ENCODE assay signal across 33 mouse cellular contexts in genomic region chr13:54702507-54702906, GRCm38 (mm10). TPM values are rescaled to one million over a fixed set of nuclear protein-coding genes. Genes with fewer than 3 reads are reported as not detected.
A peak's percentile ranks its signal among the peaks of the same experiment; 100 is the strongest.
DNase-seq lines count a peak whose midpoint lies in the region; ATAC-seq and TF ChIP-seq lines count a peak whose summit lies in the region.
"Had no signal": no experiment of that assay in that cellular context is flagged by ENCODE, and none has a peak within 500 bp of the region (broad histone marks: within the 10 kb centered on the region; RNA-seq: fewer than 3 reads in every experiment).

No protein-coding gene starts in this region.

- H3K4me1 ChIP-seq in heart, embryonic 11.5 days (ENCODE audit: control insufficient read depth, insufficient read depth, low read length) = no peaks in the 10 kb centered on the region
- H3K4me1 ChIP-seq in spleen, adult 2 months (ENCODE audit: control insufficient read depth, insufficient read depth, insufficient read length) = peaks cover 14% of the 10 kb centered on the region; the same call in 1 of the 2 replicates
- no peaks in the 10 kb centered on the region for H3K4me1 ChIP-seq in kidney, embryonic 14.5 days (ENCODE audit: control insufficient read depth, insufficient read depth, low read length)
- H3K4me1 ChIP-seq: embryonic facial prominence, embryonic 12.5 days; heart, embryonic 12.5 days; limb, embryonic 13.5 days; midbrain, embryonic 13.5 days had no signal

- H3K9ac ChIP-seq in heart, embryonic 11.5 days (ENCODE audit: low read depth, low read length) = no peak overlapping the region
- H3K9ac ChIP-seq in kidney, embryonic 14.5 days (ENCODE audit: low read depth, low read length) = no peak overlapping the region
- H3K9ac ChIP-seq: embryonic facial prominence, embryonic 12.5 days; heart, embryonic 12.5 days; hindbrain, embryonic 14.5 days; limb, embryonic 13.5 days; midbrain, embryonic 13.5 days had no signal

- no peaks in the 10 kb centered on the region for H3K36me3 ChIP-seq in heart, embryonic 11.5 days (ENCODE audit: control insufficient read depth, insufficient read depth, low read length)
- no peaks in the 10 kb centered on the region for H3K36me3 ChIP-seq in spleen, adult 2 months (ENCODE audit: control insufficient read depth, insufficient read depth, low read length)
- H3K36me3 ChIP-seq in kidney, embryonic 14.5 days (ENCODE audit: control insufficient read depth, insufficient read depth, low read length) = no peaks in the 10 kb centered on the region
- H3K36me3 ChIP-seq: embryonic facial prominence, embryonic 12.5 days; heart, embryonic 12.5 days; limb, embryonic 13.5 days; midbrain, embryonic 13.5 days had no signal

- peak; percentile 86 for DNase-seq in heart, adult 11 months
- DNase-seq in spleen, adult 2 months (ENCODE audit: low read depth in 1 of 2, low spot score in 2 of 2) = no peak
- DNase-seq in spleen, postnatal 14 days (ENCODE audit: low spot score in 2 of 2) = no peak
- no peak for DNase-seq in layer of hippocampus, adult 11-12 months (ENCODE audit: low spot score)
- DNase-seq: adrenal gland, postnatal 10 days; cerebellum, adult 9-10 months; embryo, embryonic 11 days; gastrocnemius, postnatal 14 days; heart, adult 18-20 months; heart, postnatal 4 days; kidney, adult 8-10 months; kidney, postnatal 10 days; layer of hippocampus, adult 9-11 months; lung, adult 18-20 months; lung, postnatal 4 days; right cerebral cortex, adult 18-20 months; right cerebral cortex, postnatal 4 days; thymus, postnatal 14 days had no signal

- H3K4me3 ChIP-seq in heart, embryonic 11.5 days (ENCODE audit: low read depth, low read length) = no peak overlapping the region
- no peak overlapping the region for H3K4me3 ChIP-seq in spleen, adult 2 months (ENCODE audit: extremely low read depth, insufficient read depth, insufficient read length)
- H3K4me3 ChIP-seq in kidney, embryonic 14.5 days (ENCODE audit: low read length) = no peak overlapping the region
- H3K4me3 ChIP-seq: embryonic facial prominence, embryonic 12.5 days; heart, embryonic 12.5 days; limb, embryonic 13.5 days; midbrain, embryonic 13.5 days had no signal

- TF ChIP-seq CTCF in spleen, adult 2 months (IDR thresholded peaks at IDR 0.05; ENCODE audit: extremely low read depth, insufficient read depth, insufficient read length, insufficient replicate concordance) = no peak

- ATAC-seq in heart, embryonic 11.5 days (replicated peaks; ENCODE audit: insufficient number of reproducible peaks, low FRiP score, low TSS enrichment) = no peak
- peak; percentile 65 for ATAC-seq in neutrophil, adult 5-6 weeks (ENCODE audit: extremely low read depth, insufficient number of reproducible peaks, low FRiP score, poor library complexity, severe bottlenecking)
- ATAC-seq in kidney, embryonic 14.5 days (ENCODE audit: low FRiP score, low TSS enrichment) = no peak
- ATAC-seq: forebrain, embryonic 14.5 days; inflammation-experienced regulatory T-cells, adult 6 months; lung, postnatal 0 days; midbrain, embryonic 13.5 days; Patski had no signal

- WGBS in heart, embryonic 11.5 days (ENCODE audit: insufficient replicate concordance) = 59% methylated on average over 7 of the region's 7 CpGs
- WGBS in spleen, adult 2 months = 26% methylated on average over 7 of the region's 7 CpGs
- 69% methylated on average over 7 of the region's 7 CpGs for WGBS in kidney, embryonic 14.5 days

- H3K9me3 ChIP-seq in heart, embryonic 11.5 days (replicated peaks; ENCODE audit: control insufficient read depth, low read length) = no peaks in the 10 kb centered on the region
- no peaks in the 10 kb centered on the region for H3K9me3 ChIP-seq in kidney, embryonic 14.5 days (ENCODE audit: control insufficient read depth, low read length)
- H3K9me3 ChIP-seq: embryonic facial prominence, embryonic 12.5 days; heart, embryonic 12.5 days; limb, embryonic 13.5 days; midbrain, embryonic 13.5 days had no signal

- H3K4me2 ChIP-seq in heart, embryonic 11.5 days = no peak overlapping the region
- H3K4me2 ChIP-seq in kidney, embryonic 14.5 days (replicated peaks; ENCODE audit: low read depth, low read length) = no peak overlapping the region
- H3K4me2 ChIP-seq: embryonic facial prominence, embryonic 12.5 days; heart, embryonic 12.5 days; hindbrain, embryonic 14.5 days; limb, embryonic 13.5 days; midbrain, embryonic 13.5 days had no signal

- TF ChIP-seq POLR2A in spleen, adult 2 months (IDR thresholded peaks at IDR 0.05; ENCODE audit: low read depth, low read length) = no peak

- no peak overlapping the region for H3K27ac ChIP-seq in heart, embryonic 11.5 days (ENCODE audit: low read depth, low read length)
- H3K27ac ChIP-seq in spleen, adult 2 months (ENCODE audit: insufficient read depth, low read length) = peak overlapping the region; percentile 46; the same call in 1 of the 2 replicates
- H3K27ac ChIP-seq in kidney, embryonic 14.5 days (ENCODE audit: low read depth, low read length) = no peak overlapping the region
- H3K27ac ChIP-seq: embryonic facial prominence, embryonic 12.5 days; hindbrain, embryonic 14.5 days; limb, embryonic 13.5 days; midbrain, embryonic 13.5 days had no signal

- no peaks in the 10 kb centered on the region; the same call in 1 of the 2 replicates for H3K27me3 ChIP-seq in heart, embryonic 11.5 days (ENCODE audit: control insufficient read depth, insufficient read depth, low read length)
- no peaks in the 10 kb centered on the region for H3K27me3 ChIP-seq in spleen, adult 2 months (ENCODE audit: control insufficient read depth, insufficient read depth, low read length)
- no peaks in the 10 kb centered on the region for H3K27me3 ChIP-seq in kidney, embryonic 14.5 days (ENCODE audit: control insufficient read depth, insufficient read depth, low read length)
- H3K27me3 ChIP-seq: embryonic facial prominence, embryonic 12.5 days; midbrain, embryonic 13.5 days had no signal

RNA-seq across cellular contexts. Expression of gene Cdhr2, which starts 1.2 kb away (rescaled TPM):
- 0.04 and 0.24 TPM in 2 replicates for polyA plus RNA-seq in heart, embryonic 11.5 days (2014; fragmentation: Nextera tagmentation; extraction: Ambion mirVana)
- polyA plus RNA-seq in spleen, adult 2 months (2012; rRNA removed) = 0.04 and 0.11 TPM in 2 replicates
- total RNA-seq in neutrophil, adult 5-6 weeks (2017) = not detected in 2 replicates
- 1.2 and 1.9 TPM in 2 replicates for polyA plus RNA-seq in kidney, embryonic 14.5 days (2014; fragmentation: Nextera tagmentation; extraction: Ambion mirVana)
- total RNA-seq: gastrocnemius, postnatal 14 days; heart, adult 18-20 months; heart, postnatal 4 days; megakaryocyte-erythroid progenitor cell, adult 5-6 weeks; MEL had no signal
- polyA plus RNA-seq: heart, postnatal 0 days; inflammation-experienced regulatory T-cells, adult 6 months; lung, postnatal 0 days; Patski had no signal

RNA-seq across cellular contexts. Expression of gene Rnf44, which starts 8.8 kb away (rescaled TPM):
- polyA plus RNA-seq in heart, embryonic 11.5 days (2014; fragmentation: Nextera tagmentation; extraction: Ambion mirVana) = 70.7 and 75.8 TPM in 2 replicates
- 262 and 359 TPM in 2 replicates for polyA plus RNA-seq in spleen, adult 2 months (2012; rRNA removed)
- total RNA-seq in neutrophil, adult 5-6 weeks (2017) = 98.7 and 112 TPM in 2 replicates
- 74.0 and 92.7 TPM in 2 replicates for polyA plus RNA-seq in kidney, embryonic 14.5 days (2014; fragmentation: Nextera tagmentation; extraction: Ambion mirVana)

RNA-seq across cellular contexts. Expression of gene Gprin1, which starts 47.2 kb away (rescaled TPM):
- polyA plus RNA-seq in heart, embryonic 11.5 days (2014; fragmentation: Nextera tagmentation; extraction: Ambion mirVana) = 0.13 TPM in 2 replicates
- 0.05 and 0.06 TPM in 2 replicates for polyA plus RNA-seq in spleen, adult 2 months (2012; rRNA removed)
- total RNA-seq in neutrophil, adult 5-6 weeks (2017) = not detected in 2 replicates
- polyA plus RNA-seq in kidney, embryonic 14.5 days (2014; fragmentation: Nextera tagmentation; extraction: Ambion mirVana) = 0.31 and 0.41 TPM in 2 replicates
- total RNA-seq: heart, adult 18-20 months; megakaryocyte-erythroid progenitor cell, adult 5-6 weeks; MEL had no signal
- polyA plus RNA-seq: inflammation-experienced regulatory T-cells, adult 6 months; lung, postnatal 0 days had no signal
